Mouse (Mus musculus) embryonic fibroblast, embryonic 13.5 days (primary cell): ENCODE data around the gene Ahdc1.

Source experiments
- CTCF ChIP-seq: IDR thresholded peaks from 2 replicates; pipeline ENCODE4 v1.5.1; 2011; ENCODE audit warnings: mild to moderate bottlenecking, control low read depth, low read length, moderate library complexity, borderline replicate concordance; ENCODE audit not compliant: insufficient read depth
- POLR2A ChIP-seq: IDR thresholded peaks from 2 replicates; pipeline ENCODE4 v1.6.1; 2011; ENCODE audit warnings: low read depth, mild to moderate bottlenecking, control low read depth, low read length, moderate library complexity

DNA sequence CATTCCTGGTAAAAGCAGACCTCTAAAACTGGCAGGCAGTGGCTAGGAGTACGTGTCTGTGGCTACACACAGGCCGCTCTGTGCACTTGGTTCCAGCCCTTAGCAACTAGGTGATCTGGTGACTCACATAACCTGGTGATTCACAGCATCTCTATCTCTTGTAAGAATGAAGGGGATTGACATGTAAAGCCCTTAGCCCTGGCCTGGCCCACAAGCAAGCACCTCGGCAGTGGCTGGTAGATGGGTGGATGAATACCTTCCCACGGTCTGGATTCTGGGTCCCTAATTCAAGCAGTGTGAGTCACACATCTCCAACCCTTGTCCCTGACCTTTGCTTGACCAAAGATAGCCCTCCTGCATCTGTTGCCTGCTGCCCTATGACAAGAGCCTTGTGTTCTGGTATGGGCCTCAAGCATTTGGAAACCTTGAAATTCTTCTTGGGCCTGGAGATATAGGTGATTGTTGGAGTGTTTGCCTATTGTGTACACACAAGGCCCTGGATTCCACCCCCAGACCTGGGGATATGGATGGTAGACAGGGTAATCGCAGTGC is 59.8 kb downstream of the Ahdc1 start:
- no peak for TF ChIP-seq POLR2A
- no peak for TF ChIP-seq CTCF
